Mouse (Mus musculus) myocyte (in vitro differentiated cells): ENCODE data around the gene Arid1b. TPM values are rescaled to one million over a fixed set of nuclear protein-coding genes. Genes with fewer than 3 reads are reported as not detected.

Experiments used
- H3K27me3 ChIP-seq: one replicate; pipeline ENCODE4 v1.6.1; 2011; ENCODE audit not compliant: control insufficient read depth, insufficient read depth, insufficient read length
- H3K36me3 ChIP-seq: one replicate; pipeline ENCODE4 v1.6.1; 2011; ENCODE audit not compliant: control insufficient read depth, insufficient read depth
- H3K4me2 ChIP-seq: one replicate; pipeline ENCODE4 v1.6.1; 2011; ENCODE audit warnings: low read depth, control low read depth
- H3K4me3 ChIP-seq: one replicate; pipeline ENCODE4 v1.5.1; 2011; ENCODE audit warnings: mild to moderate bottlenecking, control low read depth, moderate library complexity
- H3K79me2 ChIP-seq: one replicate; pipeline ENCODE4 v1.6.1; 2011; ENCODE audit not compliant: control insufficient read depth, insufficient read depth
- H3ac ChIP-seq: one replicate; pipeline ENCODE4 v1.6.1; 2011; ENCODE audit not compliant: control insufficient read depth, insufficient read length
- CEBPB ChIP-seq: IDR thresholded peaks from 2 replicates; pipeline ENCODE4 v1.6.1; 2011; ENCODE audit warnings: mild to moderate bottlenecking, moderate library complexity; ENCODE audit not compliant: poor library complexity, insufficient read depth, severe bottlenecking
- E2F4 ChIP-seq: IDR thresholded peaks from one replicate; pipeline ENCODE4 v1.6.1; 2011; ENCODE audit warnings: mild to moderate bottlenecking, control low read depth, moderate library complexity; ENCODE audit not compliant: insufficient read depth
- MAX ChIP-seq: IDR thresholded peaks from one replicate; pipeline ENCODE4 v1.6.1; 2011; ENCODE audit warnings: low read depth, mild to moderate bottlenecking, control low read depth
- MYOD1 ChIP-seq, 3 experiments: IDR thresholded peaks; one replicate each; pipeline ENCODE4 v1.6.1; 2011; ENCODE audit warnings: control low read depth in 2 of 3, low read depth in 2 of 3, mild to moderate bottlenecking in 2 of 3, moderate library complexity in 1 of 3; ENCODE audit not compliant: insufficient read length in 2 of 3, control insufficient read depth in 1 of 3
- MYOG ChIP-seq, 3 experiments: IDR thresholded peaks; one replicate each; pipeline ENCODE4 v1.6.1; 2011; ENCODE audit warnings: control low read depth in 2 of 3, low read depth in 2 of 3, mild to moderate bottlenecking in 2 of 3; ENCODE audit not compliant: insufficient read length in 2 of 3, control insufficient read depth in 1 of 3, insufficient read depth in 1 of 3
- POLR2A ChIP-seq: IDR thresholded peaks from one replicate; pipeline ENCODE4 v1.6.1; 2011; ENCODE audit warnings: low read depth, mild to moderate bottlenecking, control low read depth, moderate library complexity; ENCODE audit not compliant: insufficient read length
- POLR2AphosphoS2 ChIP-seq: IDR thresholded peaks from one replicate; pipeline ENCODE4 v1.6.1; 2011; ENCODE audit warnings: low read depth, control low read depth; ENCODE audit not compliant: insufficient read length
- REST ChIP-seq: IDR thresholded peaks from one replicate; pipeline ENCODE4 v1.6.1; 2011; ENCODE audit warnings: mild to moderate bottlenecking, control low read depth, moderate library complexity; ENCODE audit not compliant: insufficient read depth, insufficient read length
- SRF ChIP-seq: IDR thresholded peaks from one replicate; pipeline ENCODE4 v1.6.1; 2011; ENCODE audit warnings: low read depth; ENCODE audit not compliant: control insufficient read depth, insufficient read length
- TCF12 ChIP-seq: IDR thresholded peaks from one replicate; pipeline ENCODE4 v1.6.1; 2011; ENCODE audit warnings: mild to moderate bottlenecking, control low read depth; ENCODE audit not compliant: poor library complexity, insufficient read depth, severe bottlenecking
- TCF3 ChIP-seq: IDR thresholded peaks from one replicate; pipeline ENCODE4 v1.6.1; 2011; ENCODE audit warnings: low read depth, control low read depth; ENCODE audit not compliant: insufficient read length
- USF1 ChIP-seq: IDR thresholded peaks from one replicate; pipeline ENCODE4 v1.6.1; 2011; ENCODE audit warnings: low read depth, mild to moderate bottlenecking, control low read depth, moderate library complexity
- polyA plus RNA-seq: library from polyadenylated mRNA; unstranded; fragments of >200 nt; fragmentation: generic; extraction: Trizol; gene quantifications from one replicate; pipeline ENCODE4 v1.2.1, GENCODE M21; 2012; ENCODE audit warnings: missing spikeins

The Arid1b gene
- polyA plus RNA-seq, 1 experiment = 10.9 TPM

- Histone ChIP-seq H3K4me3 (no peak overlapping the region), H3K27me3 (no peaks in the 10 kb centered on the region), H3ac (no peak overlapping the region), H3K36me3 (peaks cover 10% of the 10 kb centered on the region), H3K4me2 (no peak overlapping the region), H3K79me2 (no peaks in the 10 kb centered on the region)
- TF ChIP-seq SRF (no peak), POLR2AphosphoS2 (no peak), POLR2A (no peak)
Measured at GRCm38 (mm10) chr17:5326689-5327088, 332.6 kb downstream of the Arid1b start.

GRCm38 (mm10) chr17:5327480-5328180, 333.5 kb downstream of the Arid1b start:
- no peak for TF ChIP-seq USF1
- TF ChIP-seq POLR2A = no peak
- TF ChIP-seq E2F4 = no peak
- TF ChIP-seq TCF3 = no peak
- no peak for TF ChIP-seq SRF
- TF ChIP-seq REST = no peak
- no peak for TF ChIP-seq MAX
- TF ChIP-seq CEBPB = no peak
- TF ChIP-seq MYOD1 (IDR thresholded peaks at IDR 0.05; ENCODE audit: control insufficient read depth in 1 of 3, insufficient read length in 2 of 3, low read depth in 2 of 3) = no peak
- no peak for TF ChIP-seq MYOG (IDR thresholded peaks at IDR 0.05; ENCODE audit: control insufficient read depth in 1 of 3, insufficient read depth in 1 of 3, insufficient read length in 2 of 3, low read depth in 2 of 3)
- no peak for TF ChIP-seq TCF12
- no peak for TF ChIP-seq POLR2AphosphoS2
- Histone ChIP-seq H3K4me2 (no peak overlapping the region), H3K27me3 (no peaks in the 10 kb centered on the region), H3ac (no peak overlapping the region), H3K36me3 (peaks cover 10% of the 10 kb centered on the region), H3K79me2 (no peaks in the 10 kb centered on the region), H3K4me3 (no peak overlapping the region)

GRCm38 (mm10) chr17:5329478-5329877, 335.3 kb downstream of the Arid1b start:
- TF ChIP-seq POLR2A = no peak
- Histone ChIP-seq H3K36me3 (peaks cover 7% of the 10 kb centered on the region), H3ac (no peak overlapping the region), H3K4me3 (no peak overlapping the region), H3K27me3 (no peaks in the 10 kb centered on the region), H3K4me2 (no peak overlapping the region), H3K79me2 (no peaks in the 10 kb centered on the region)

GRCm38 (mm10) chr17:5330063-5330462, 335.9 kb downstream of the Arid1b start:
- Histone ChIP-seq H3K79me2 (no peaks in the 10 kb centered on the region), H3K27me3 (no peaks in the 10 kb centered on the region), H3ac (no peak overlapping the region), H3K4me3 (no peak overlapping the region), H3K4me2 (no peak overlapping the region), H3K36me3 (peaks cover 7% of the 10 kb centered on the region)
- TF ChIP-seq CEBPB (no peak), USF1 (no peak)

GRCm38 (mm10) chr17:5330644-5331043, 336.5 kb downstream of the Arid1b start:
- Histone ChIP-seq H3ac (no peak overlapping the region), H3K27me3 (no peaks in the 10 kb centered on the region), H3K36me3 (peaks cover 7% of the 10 kb centered on the region), H3K4me3 (no peak overlapping the region), H3K79me2 (no peaks in the 10 kb centered on the region), H3K4me2 (no peak overlapping the region)
- TF ChIP-seq MYOG (IDR thresholded peaks at IDR 0.05; ENCODE audit: control insufficient read depth in 1 of 3, insufficient read depth in 1 of 3, insufficient read length in 2 of 3, low read depth in 2 of 3) (peak; percentile 47 to 90 (median 80)), POLR2A (no peak), TCF12 (peak; percentile 40), TCF3 (peak; percentile 68), REST (no peak), USF1 (peak; percentile 56), CEBPB (no peak), SRF (no peak), MAX (no peak), MYOD1 (IDR thresholded peaks at IDR 0.05; ENCODE audit: control insufficient read depth in 1 of 3, insufficient read length in 2 of 3, low read depth in 2 of 3) (peak in 2 of 3 experiments; percentile 66 to 98), E2F4 (no peak), POLR2AphosphoS2 (no peak)

- TF ChIP-seq SRF (no peak), MAX (no peak), POLR2AphosphoS2 (no peak), REST (no peak), POLR2A (no peak), CEBPB (no peak), E2F4 (no peak), MYOG (IDR thresholded peaks at IDR 0.05; ENCODE audit: control insufficient read depth in 1 of 3, insufficient read depth in 1 of 3, insufficient read length in 2 of 3, low read depth in 2 of 3) (no peak), MYOD1 (IDR thresholded peaks at IDR 0.05; ENCODE audit: control insufficient read depth in 1 of 3, insufficient read length in 2 of 3, low read depth in 2 of 3) (no peak), TCF3 (no peak)
- no peaks in the 10 kb centered on the region for H3K79me2 ChIP-seq
- no peaks in the 10 kb centered on the region for H3K27me3 ChIP-seq
- no peak overlapping the region for H3K4me2 ChIP-seq
- peaks cover 7% of the 10 kb centered on the region for H3K36me3 ChIP-seq
- no peak overlapping the region for H3ac ChIP-seq
- H3K4me3 ChIP-seq = no peak overlapping the region
Measured at GRCm38 (mm10) chr17:5331387-5331786, 337.3 kb downstream of the Arid1b start.
